Mouse (Mus musculus): ENCODE measurements around the gene 4931406C07Rik. TPM values are rescaled to one million over a fixed set of nuclear protein-coding genes. Genes with fewer than 3 reads are reported as not detected.

The 4931406C07Rik gene
- total and polyA plus RNA-seq, 3 experiments: 12.8 to 56.2 (median 31.8) TPM

DNA sequence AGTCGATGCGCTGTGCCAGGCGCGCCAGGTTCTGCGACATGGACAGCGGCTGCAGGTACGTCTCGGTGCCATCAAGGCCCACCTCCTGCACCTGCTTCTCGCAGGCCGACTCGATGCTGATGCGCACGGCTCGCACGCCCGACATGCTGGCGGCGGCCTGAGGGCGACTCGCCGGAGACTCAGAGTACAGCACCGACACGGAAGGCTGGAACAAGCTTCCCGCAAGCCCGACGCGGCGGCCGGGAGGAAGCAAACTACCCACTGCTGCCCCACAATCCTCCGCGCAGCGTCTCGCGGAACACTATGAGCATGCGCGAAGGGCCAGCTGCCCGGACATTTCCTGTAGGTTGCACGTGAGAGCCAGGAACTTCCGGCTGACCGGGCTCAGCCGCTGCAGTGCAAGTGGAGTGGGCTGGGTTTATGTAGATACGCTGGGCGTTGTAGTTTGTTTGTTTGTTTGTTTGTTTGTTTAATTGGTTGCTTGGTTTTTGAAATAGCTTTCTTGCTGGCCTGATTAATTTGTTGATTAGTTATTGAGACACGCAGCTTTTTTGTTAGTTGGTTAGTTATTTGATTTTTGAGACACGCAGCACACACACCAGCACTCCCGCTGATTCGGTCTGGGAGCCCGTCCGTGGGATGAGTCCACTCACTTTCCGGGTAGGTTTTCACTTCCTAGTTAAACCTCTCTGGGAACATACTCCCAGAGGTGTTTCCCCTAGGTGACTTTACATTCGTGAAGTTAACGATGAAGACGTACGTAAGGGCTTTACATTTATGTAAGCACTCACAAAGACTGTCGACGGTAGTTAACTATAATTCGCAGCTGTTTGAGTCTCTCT, 26.4 kb downstream of the 4931406C07Rik start, which contains the start of gene Med17:
Gene Med17 (minus strand): TSS at position 283 of the 842 bp plus-strand sequence.
- H3K9me3 ChIP-seq (replicated peaks; ENCODE audit: insufficient read depth, low read length): no peaks in the 10 kb centered on the region
- H3K36me3 ChIP-seq (ENCODE audit: control insufficient read depth in 1 of 2, insufficient read depth in 2 of 2, low read length in 2 of 2): peaks cover 23 to 24% of the 10 kb centered on the region in 2 experiments
- peak within 1 kb of the TSS; percentile 77 for H3K27ac ChIP-seq (ENCODE audit: control insufficient read depth, low read depth, low read length)
- peaks cover 32% of the 10 kb centered on the region for H3K79me2 ChIP-seq (ENCODE audit: control insufficient read depth, insufficient read depth, low read length, poor library complexity)
- TF ChIP-seq SMC3 (IDR thresholded peaks at IDR 0.05; ENCODE audit: low read depth, low read length): peak; percentile 12; the same call in 1 of the 2 replicates
- TF ChIP-seq EP300 (IDR thresholded peaks at IDR 0.05; ENCODE audit: low read depth in 1 of 2, low read length in 2 of 2): peak; percentile 46 to 51; a peak in 3 of 4 replicates
- peak; percentile 94; the same call in 1 of the 2 replicates for TF ChIP-seq NRF1 (IDR thresholded peaks at IDR 0.05; ENCODE audit: insufficient read depth, low read depth, low read length, poor library complexity, severe bottlenecking)
- peak; percentile 96 for TF ChIP-seq KAT2A (conservative IDR thresholded peaks at IDR 0.05; ENCODE audit: low read depth, low read length)
- TF ChIP-seq ZC3H11A (IDR thresholded peaks at IDR 0.05; ENCODE audit: low read depth, low read length): no peak
- peak; percentile 100 for TF ChIP-seq BHLHE40 (IDR thresholded peaks at IDR 0.05; ENCODE audit: borderline replicate concordance, low read depth, low read length)
- TF ChIP-seq GATA1 (IDR thresholded peaks at IDR 0.05; ENCODE audit: low read depth, low read length): peak; percentile 47; the same call in 1 of the 2 replicates
- TF ChIP-seq UBTF (IDR thresholded peaks at IDR 0.05; ENCODE audit: borderline replicate concordance, insufficient read depth, low read depth, low read length): 0 out of 2 replicates have a peak, but pooled peaks have one; percentile 50
- TF ChIP-seq TCF12 (IDR thresholded peaks at IDR 0.05; ENCODE audit: low read depth, low read length): peak; percentile 91
- TF ChIP-seq SIN3A (IDR thresholded peaks at IDR 0.05; ENCODE audit: low read length): peak; percentile 97
- peak; percentile 99 for TF ChIP-seq MXI1 (IDR thresholded peaks at IDR 0.05; ENCODE audit: low read depth, low read length)
- TF ChIP-seq NELFE (IDR thresholded peaks at IDR 0.05; ENCODE audit: low read depth, low read length): peak; percentile 100
- peak; percentile 93; the same call in 1 of the 2 replicates for TF ChIP-seq POLR2AphosphoS5 (IDR thresholded peaks at IDR 0.05; ENCODE audit: borderline replicate concordance, low read depth, low read length)
- TF ChIP-seq ELF1 (IDR thresholded peaks at IDR 0.05; ENCODE audit: low read depth, low read length): peak; percentile 99
- no peak; the same call in 1 of the 2 replicates for TF ChIP-seq ZNF384 (IDR thresholded peaks at IDR 0.05; ENCODE audit: low read depth, low read length)
- TF ChIP-seq MAFK (IDR thresholded peaks at IDR 0.05; ENCODE audit: borderline replicate concordance, low read depth, low read length): no peak
- TF ChIP-seq CHD1 (IDR thresholded peaks at IDR 0.05; ENCODE audit: low read depth, low read length): no peak
- TF ChIP-seq USF2 (IDR thresholded peaks at IDR 0.05; ENCODE audit: borderline replicate concordance in 1 of 2, insufficient read depth in 1 of 2, low read depth in 1 of 2, low read length in 2 of 2): no peak
- TF ChIP-seq MYB (IDR thresholded peaks at IDR 0.05; ENCODE audit: low read depth, low read length): no peak
- peak; percentile 86 for TF ChIP-seq ETS1 (IDR thresholded peaks at IDR 0.05; ENCODE audit: low read depth, low read length)
- no peak for TF ChIP-seq CHD2 (IDR thresholded peaks at IDR 0.05; ENCODE audit: low read length)
- TF ChIP-seq USF1 (IDR thresholded peaks at IDR 0.05; ENCODE audit: low read depth, low read length): peak; percentile 91
- peak; percentile 53 for TF ChIP-seq RCOR1 (IDR thresholded peaks at IDR 0.05; ENCODE audit: low read depth, low read length)
- peak; percentile 98 for TF ChIP-seq HCFC1 (IDR thresholded peaks at IDR 0.05; ENCODE audit: low read depth, low read length)
- TF ChIP-seq TBP (IDR thresholded peaks at IDR 0.05; ENCODE audit: low read depth, low read length): peak; percentile 95
- peak; percentile 100 for TF ChIP-seq POLR2A (IDR thresholded peaks at IDR 0.05; ENCODE audit: control insufficient read depth in 1 of 2, insufficient read depth in 1 of 2, low read depth in 1 of 2, low read length in 2 of 2, poor library complexity in 1 of 2)
- TF ChIP-seq JUND (IDR thresholded peaks at IDR 0.05; ENCODE audit: low read depth, low read length): 0 out of 2 replicates have a peak, but pooled peaks have one; percentile 30
- TF ChIP-seq MYC (IDR thresholded peaks at IDR 0.05; ENCODE audit: low read depth, low read length): peak; percentile 98
- TF ChIP-seq MEF2A (IDR thresholded peaks at IDR 0.05; ENCODE audit: extremely low read depth, insufficient replicate concordance, low read depth, low read length, poor library complexity, severe bottlenecking): 0 out of 2 replicates have a peak, but pooled peaks have one; percentile 46
- TF ChIP-seq TAL1 (IDR thresholded peaks at IDR 0.05; ENCODE audit: low read length): no peak
- TF ChIP-seq GABPA (IDR thresholded peaks at IDR 0.05; ENCODE audit: low read depth, low read length): no peak
- TF ChIP-seq ZMIZ1 (IDR thresholded peaks at IDR 0.05; ENCODE audit: low read depth, low read length): peak; percentile 98
- peak; percentile 99 for TF ChIP-seq POLR2AphosphoS2 (IDR thresholded peaks at IDR 0.05; ENCODE audit: low read length)
- TF ChIP-seq MAX (IDR thresholded peaks at IDR 0.05; ENCODE audit: low read length): peak; percentile 93
- TF ChIP-seq E2F4 (IDR thresholded peaks at IDR 0.05; ENCODE audit: borderline replicate concordance, low read depth, low read length): no peak
- H3K9ac ChIP-seq (ENCODE audit: control insufficient read depth, low read depth, low read length, poor library complexity, severe bottlenecking): peak within 1 kb of the TSS; percentile 76
- no peaks in the 10 kb centered on the region for H3K27me3 ChIP-seq (ENCODE audit: control insufficient read depth in 1 of 2, insufficient read depth in 2 of 2, low read length in 2 of 2)
- DNase-seq (ENCODE audit: low read depth, low spot score): peak; percentile 100
- H3K4me3 ChIP-seq (ENCODE audit: control insufficient read depth in 1 of 2, insufficient read depth in 1 of 2, low read depth in 2 of 2, low read length in 2 of 2): peak within 1 kb of the TSS; percentile 60 to 75
- H3K4me1 ChIP-seq (ENCODE audit: control insufficient read depth in 1 of 2, insufficient read depth in 2 of 2, low read length in 2 of 2): peaks cover 10 to 25% of the 10 kb centered on the region in 2 experiments

Measured in MEL (cell line).